Mouse (Mus musculus): Measurements from ENCODE around the gene Hspbp1. TPM values are rescaled to one million over a fixed set of nuclear protein-coding genes. Genes with fewer than 3 reads are reported as not detected.

Hspbp1 gene
- polyA plus RNA-seq (2015; fragmentation: Nextera tagmentation; extraction: Ambion mirVana): 169 and 181 TPM in 2 replicates

DNA sequence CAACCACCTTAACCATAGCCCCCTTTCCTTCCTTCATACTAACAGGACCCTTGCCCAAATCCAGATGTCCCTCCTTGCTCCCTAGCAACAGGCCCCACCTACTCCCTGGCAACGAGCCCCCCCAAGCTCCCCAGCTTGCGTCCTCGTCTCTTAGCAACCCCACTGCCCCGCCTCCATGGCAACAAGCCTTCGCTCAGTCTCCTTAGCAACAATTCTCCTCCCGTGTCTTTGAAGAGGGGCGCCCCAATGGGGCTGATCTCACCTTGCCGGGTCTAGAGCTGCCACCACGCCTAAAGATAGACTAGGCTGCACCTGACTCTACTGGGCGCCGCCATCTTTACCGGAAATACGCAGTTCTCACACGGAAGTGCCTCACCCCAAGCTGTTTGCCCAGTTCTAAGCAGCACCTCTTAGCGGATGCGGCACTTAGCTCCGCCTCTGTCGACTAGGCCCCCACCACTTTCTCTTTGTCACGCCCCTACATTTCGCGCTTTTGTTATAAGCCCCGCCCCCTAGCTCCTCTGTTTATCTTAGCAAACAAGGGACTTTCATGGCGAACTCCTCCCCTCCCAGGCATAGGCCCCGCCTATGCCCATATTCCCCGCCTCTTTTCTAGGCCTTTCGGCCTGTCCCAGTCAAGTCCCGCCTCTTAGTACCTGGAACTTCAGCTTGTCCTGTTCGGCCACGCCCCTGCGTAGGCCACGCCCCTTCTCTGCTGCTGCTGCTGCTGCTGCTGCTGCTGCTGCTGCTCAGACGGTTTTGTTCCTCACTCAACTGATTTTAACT, at the start of gene Hspbp1:
Gene Hspbp1, minus strand, starts transcription at position 437 of the 786 bp plus-strand sequence.
- H3K27ac ChIP-seq (ENCODE audit: low read length): peak within 1 kb of the TSS; percentile 81
- H3K9me3 ChIP-seq (replicated peaks; ENCODE audit: control insufficient read depth, low read length, poor library complexity, severe bottlenecking): no peaks in the 10 kb centered on the region
- no peaks in the 10 kb centered on the region for H3K27me3 ChIP-seq (ENCODE audit: control insufficient read depth, insufficient read depth, low read depth, low read length)
- peaks cover 14% of the 10 kb centered on the region for H3K36me3 ChIP-seq (ENCODE audit: control insufficient read depth, insufficient read depth, low read length)
- peak within 1 kb of the TSS; percentile 58 for H3K9ac ChIP-seq (ENCODE audit: low read depth, low read length)
- ATAC-seq: peak; percentile 98
- under 1% methylated on average over 32 of the region's 32 CpGs for WGBS
- H3K4me3 ChIP-seq (ENCODE audit: low read depth, low read length): peak within 1 kb of the TSS; percentile 52
- H3K4me2 ChIP-seq (ENCODE audit: low read length): peak within 1 kb of the TSS; percentile 92
- H3K4me1 ChIP-seq (ENCODE audit: control insufficient read depth, insufficient read depth, low read length): peaks cover 11% of the 10 kb centered on the region

DNA sequence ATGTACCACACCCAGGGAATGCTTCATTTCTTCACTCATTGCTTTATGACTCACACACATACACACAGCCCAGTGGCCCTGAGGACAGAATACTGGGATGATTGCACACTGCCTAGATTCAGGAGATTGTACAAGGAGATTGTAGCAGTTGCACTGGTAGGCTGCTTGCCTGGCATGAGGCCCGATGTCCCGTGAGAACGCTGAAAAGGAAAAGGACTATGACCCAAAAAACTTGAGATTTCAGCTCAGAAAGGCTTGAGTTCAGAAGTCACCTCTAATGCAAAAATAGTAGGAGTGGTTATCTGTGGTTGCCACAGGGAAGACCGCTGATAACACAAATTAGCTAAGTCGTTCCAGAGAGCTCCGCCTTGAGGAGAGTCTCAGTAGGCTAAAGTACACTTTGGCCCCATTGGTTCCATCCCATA, 48.1 kb upstream of the Hspbp1 start:
- ATAC-seq: no peak

DNA sequence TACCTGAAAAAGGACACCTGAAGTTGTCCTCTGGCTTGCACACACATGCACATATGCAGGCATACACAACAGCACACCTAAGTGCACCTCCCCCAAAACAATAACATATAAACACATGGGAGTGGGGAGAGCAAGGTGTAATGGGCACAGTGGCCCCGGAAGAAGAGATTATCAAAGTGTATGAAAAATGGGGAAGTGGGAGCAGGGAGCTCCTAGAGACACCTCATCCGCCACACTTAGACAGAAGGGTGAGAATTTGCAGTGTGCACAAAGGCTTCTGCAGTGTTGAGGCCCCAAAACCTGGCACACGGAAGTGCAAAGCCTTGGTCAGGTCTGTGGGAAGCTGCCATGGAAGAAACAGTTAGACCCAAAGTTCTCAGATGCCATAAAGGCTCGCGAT, 46.2 kb upstream of the Hspbp1 start:
- Histone ChIP-seq H3K9me3 (replicated peaks; ENCODE audit: control insufficient read depth, low read length, poor library complexity, severe bottlenecking) (no peaks in the 10 kb centered on the region), H3K27me3 (ENCODE audit: control insufficient read depth, insufficient read depth, low read depth, low read length) (no peaks in the 10 kb centered on the region), H3K4me2 (ENCODE audit: low read length) (no peak overlapping the region), H3K27ac (ENCODE audit: low read length) (no peak overlapping the region), H3K9ac (ENCODE audit: low read depth, low read length) (no peak overlapping the region), H3K4me1 (ENCODE audit: control insufficient read depth, insufficient read depth, low read length) (no peaks in the 10 kb centered on the region), H3K4me3 (ENCODE audit: low read depth, low read length) (no peak overlapping the region), H3K36me3 (ENCODE audit: control insufficient read depth, insufficient read depth, low read length) (no peaks in the 10 kb centered on the region)
- 85% methylated on average over 5 of the region's 5 CpGs for WGBS
- no peak for ATAC-seq

More for the DNA sequence above, 48.1 kb upstream of the Hspbp1 start:
- no peaks in the 10 kb centered on the region for H3K4me1 ChIP-seq (ENCODE audit: control insufficient read depth, insufficient read depth, low read length)
- H3K9me3 ChIP-seq (replicated peaks; ENCODE audit: control insufficient read depth, low read length, poor library complexity, severe bottlenecking): no peaks in the 10 kb centered on the region
- no peak overlapping the region for H3K4me3 ChIP-seq (ENCODE audit: low read depth, low read length)
- H3K4me2 ChIP-seq (ENCODE audit: low read length): no peak overlapping the region
- WGBS: 74% methylated on average over 6 of the region's 6 CpGs
- no peak overlapping the region for H3K27ac ChIP-seq (ENCODE audit: low read length)
- no peaks in the 10 kb centered on the region for H3K27me3 ChIP-seq (ENCODE audit: control insufficient read depth, insufficient read depth, low read depth, low read length)
- no peak overlapping the region for H3K9ac ChIP-seq (ENCODE audit: low read depth, low read length)
- H3K36me3 ChIP-seq (ENCODE audit: control insufficient read depth, insufficient read depth, low read length): no peaks in the 10 kb centered on the region

DNA sequence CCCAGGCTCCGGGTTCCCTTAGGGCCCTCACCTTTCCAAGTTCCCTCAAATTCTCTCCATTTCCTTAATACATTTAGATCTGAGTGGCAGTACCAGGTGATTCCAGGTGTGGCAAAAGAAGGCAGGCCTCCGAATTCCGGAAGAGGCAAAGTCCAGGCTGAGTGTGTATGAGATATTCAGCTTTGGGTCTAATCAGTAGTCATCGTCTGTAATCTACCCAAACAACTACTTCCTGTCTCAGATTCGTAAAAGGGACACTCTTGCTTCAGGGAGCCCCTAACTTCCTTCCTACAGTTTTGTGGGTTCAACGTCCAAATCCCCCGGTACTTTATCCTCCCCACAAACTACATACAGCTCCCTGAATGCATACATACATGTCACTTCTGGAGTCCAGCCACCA, 40.3 kb upstream of the Hspbp1 start, which contains the start of gene Tmem150b:
Gene Tmem150b, minus strand, starts transcription at position 81 of the 400 bp plus-strand sequence.
- ATAC-seq: no peak
- no peak within 1 kb of the TSS for H3K4me2 ChIP-seq (ENCODE audit: low read length)
- no peak within 1 kb of the TSS for H3K4me3 ChIP-seq (ENCODE audit: low read depth, low read length)
- H3K9me3 ChIP-seq (replicated peaks; ENCODE audit: control insufficient read depth, low read length, poor library complexity, severe bottlenecking): no peaks in the 10 kb centered on the region
- no peaks in the 10 kb centered on the region for H3K36me3 ChIP-seq (ENCODE audit: control insufficient read depth, insufficient read depth, low read length)
- 83% methylated on average over 7 of the region's 7 CpGs for WGBS
- H3K27me3 ChIP-seq (ENCODE audit: control insufficient read depth, insufficient read depth, low read depth, low read length): no peaks in the 10 kb centered on the region
- no peak within 1 kb of the TSS for H3K27ac ChIP-seq (ENCODE audit: low read length)
- no peak within 1 kb of the TSS for H3K9ac ChIP-seq (ENCODE audit: low read depth, low read length)
- H3K4me1 ChIP-seq (ENCODE audit: control insufficient read depth, insufficient read depth, low read length): no peaks in the 10 kb centered on the region

DNA sequence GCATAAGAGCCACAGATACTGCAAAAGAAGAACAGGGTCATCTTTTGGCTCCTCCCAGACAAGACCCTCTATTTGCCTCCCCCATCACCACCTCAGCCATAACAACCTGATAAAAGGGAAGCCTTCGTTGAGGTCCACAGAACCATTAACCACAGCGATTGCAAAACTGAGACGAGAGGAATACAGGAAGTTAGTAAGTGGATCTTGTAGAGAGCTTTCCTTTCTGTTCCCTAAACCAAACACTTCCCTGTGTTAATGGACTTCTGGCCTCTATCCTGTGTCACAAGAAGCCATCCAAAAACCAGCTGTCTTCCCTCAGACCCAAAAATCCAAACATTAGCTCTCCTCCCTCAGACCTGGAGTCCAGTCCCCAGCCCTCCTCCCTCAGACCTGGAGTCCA, 39.5 kb upstream of the Hspbp1 start:
- Histone ChIP-seq H3K27ac (ENCODE audit: low read length) (no peak overlapping the region), H3K9ac (ENCODE audit: low read depth, low read length) (no peak overlapping the region), H3K36me3 (ENCODE audit: control insufficient read depth, insufficient read depth, low read length) (no peaks in the 10 kb centered on the region), H3K4me1 (ENCODE audit: control insufficient read depth, insufficient read depth, low read length) (no peaks in the 10 kb centered on the region), H3K4me3 (ENCODE audit: low read depth, low read length) (no peak overlapping the region), H3K27me3 (ENCODE audit: control insufficient read depth, insufficient read depth, low read depth, low read length) (no peaks in the 10 kb centered on the region), H3K4me2 (ENCODE audit: low read length) (no peak overlapping the region), H3K9me3 (replicated peaks; ENCODE audit: control insufficient read depth, low read length, poor library complexity, severe bottlenecking) (no peaks in the 10 kb centered on the region)
- WGBS: 85% methylated on average over 3 of the region's 3 CpGs
- ATAC-seq: no peak

DNA sequence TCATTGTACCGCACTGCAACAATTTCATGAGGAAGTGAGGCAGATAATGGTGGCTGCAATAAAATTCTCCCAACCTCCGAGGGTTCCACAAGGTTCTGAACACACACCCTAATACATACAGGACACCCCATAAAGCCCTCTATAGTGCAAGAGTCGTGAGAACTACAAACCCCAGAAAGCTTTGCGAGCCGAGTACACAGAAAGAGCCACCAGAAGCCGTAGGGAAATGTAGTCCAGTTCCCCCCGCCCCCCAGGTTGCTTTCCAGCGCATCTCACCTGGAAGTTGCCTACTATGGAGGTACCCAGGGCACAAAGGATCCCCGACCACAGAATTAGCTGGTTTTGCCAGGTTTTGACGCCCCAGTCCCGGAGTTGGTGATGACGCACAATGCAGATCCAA, 38.6 kb upstream of the Hspbp1 start:
- Histone ChIP-seq H3K27me3 (ENCODE audit: control insufficient read depth, insufficient read depth, low read depth, low read length) (no peaks in the 10 kb centered on the region), H3K9ac (ENCODE audit: low read depth, low read length) (no peak overlapping the region), H3K27ac (ENCODE audit: low read length) (no peak overlapping the region), H3K4me2 (ENCODE audit: low read length) (peak overlapping the region; percentile 65), H3K9me3 (replicated peaks; ENCODE audit: control insufficient read depth, low read length, poor library complexity, severe bottlenecking) (no peaks in the 10 kb centered on the region), H3K36me3 (ENCODE audit: control insufficient read depth, insufficient read depth, low read length) (no peaks in the 10 kb centered on the region), H3K4me3 (ENCODE audit: low read depth, low read length) (peak overlapping the region; percentile 32), H3K4me1 (ENCODE audit: control insufficient read depth, insufficient read depth, low read length) (no peaks in the 10 kb centered on the region)
- ATAC-seq: peak; percentile 81
- 38% methylated on average over 12 of the region's 12 CpGs for WGBS

DNA sequence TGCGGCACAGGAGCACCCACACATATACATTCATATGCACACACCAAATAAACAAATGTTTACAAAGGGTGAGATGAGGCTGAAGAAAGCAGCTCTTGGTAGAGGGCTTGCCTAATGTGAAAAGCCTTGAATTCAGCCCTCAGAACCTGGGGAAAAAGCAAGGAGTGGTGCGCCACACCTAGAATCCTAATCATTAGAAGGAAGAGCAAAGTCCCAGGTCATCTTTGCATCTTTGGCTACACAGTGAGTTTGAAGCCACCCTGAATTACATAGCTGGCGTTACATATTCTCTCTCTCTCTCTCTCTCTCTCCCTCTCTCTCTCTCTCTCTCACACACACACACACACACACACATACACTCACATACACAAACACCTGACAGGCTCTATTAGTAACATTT, 34.4 kb upstream of the Hspbp1 start:
- H3K9ac ChIP-seq (ENCODE audit: low read depth, low read length): no peak overlapping the region
- 96% methylated on average over 3 of the region's 3 CpGs for WGBS
- no peaks in the 10 kb centered on the region for H3K27me3 ChIP-seq (ENCODE audit: control insufficient read depth, insufficient read depth, low read depth, low read length)
- H3K27ac ChIP-seq (ENCODE audit: low read length): no peak overlapping the region
- H3K4me1 ChIP-seq (ENCODE audit: control insufficient read depth, insufficient read depth, low read length): no peaks in the 10 kb centered on the region
- H3K4me2 ChIP-seq (ENCODE audit: low read length): no peak overlapping the region
- H3K4me3 ChIP-seq (ENCODE audit: low read depth, low read length): no peak overlapping the region
- H3K36me3 ChIP-seq (ENCODE audit: control insufficient read depth, insufficient read depth, low read length): peaks cover 17% of the 10 kb centered on the region
- no peaks in the 10 kb centered on the region for H3K9me3 ChIP-seq (replicated peaks; ENCODE audit: control insufficient read depth, low read length, poor library complexity, severe bottlenecking)
- no peak for ATAC-seq

DNA sequence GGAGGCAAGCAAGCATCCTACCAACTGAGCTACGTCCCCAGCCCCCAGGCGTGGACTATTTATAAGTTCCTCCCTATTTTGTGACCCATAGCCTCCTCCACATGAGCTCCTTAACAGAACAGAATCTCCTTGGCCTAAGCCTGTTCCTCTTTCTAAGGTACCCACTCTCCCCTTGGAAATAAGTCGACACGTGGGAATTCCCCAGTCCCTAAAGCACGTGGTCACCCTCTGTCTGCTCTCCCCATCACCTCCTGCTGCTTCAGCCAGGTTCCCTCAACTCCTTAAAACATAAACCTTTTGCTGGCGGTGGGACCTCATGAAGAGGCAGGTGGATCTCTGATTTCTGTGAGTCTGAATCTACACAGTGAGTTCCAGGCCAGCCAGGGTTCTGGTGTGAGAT, 32.1 kb upstream of the Hspbp1 start:
- Histone ChIP-seq H3K9me3 (replicated peaks; ENCODE audit: control insufficient read depth, low read length, poor library complexity, severe bottlenecking) (no peaks in the 10 kb centered on the region), H3K27me3 (ENCODE audit: control insufficient read depth, insufficient read depth, low read depth, low read length) (no peaks in the 10 kb centered on the region), H3K4me3 (ENCODE audit: low read depth, low read length) (no peak overlapping the region), H3K36me3 (ENCODE audit: control insufficient read depth, insufficient read depth, low read length) (peaks cover 36% of the 10 kb centered on the region), H3K9ac (ENCODE audit: low read depth, low read length) (no peak overlapping the region), H3K4me1 (ENCODE audit: control insufficient read depth, insufficient read depth, low read length) (no peaks in the 10 kb centered on the region), H3K4me2 (ENCODE audit: low read length) (no peak overlapping the region), H3K27ac (ENCODE audit: low read length) (no peak overlapping the region)
- WGBS: 82% methylated on average over 6 of the region's 6 CpGs
- ATAC-seq: no peak

DNA sequence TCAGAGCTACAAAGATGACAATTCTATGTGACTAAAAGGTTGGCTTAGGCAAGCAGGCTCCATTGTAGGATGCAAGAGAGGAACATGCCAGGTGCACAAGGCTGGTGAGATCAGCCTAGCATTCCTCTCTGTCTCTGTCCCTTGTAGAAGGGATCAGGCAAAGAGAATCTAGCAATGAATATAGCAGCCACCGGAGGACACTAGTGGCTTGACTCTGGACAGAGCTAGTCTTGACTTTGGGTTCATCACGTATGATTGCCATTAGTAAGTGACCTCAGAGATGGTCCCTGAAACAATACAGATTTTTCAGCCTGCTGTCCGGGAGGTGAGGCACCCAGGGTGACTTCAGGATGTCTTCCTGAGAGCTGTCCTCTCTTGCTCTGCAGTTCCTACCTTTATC, 27.7 kb upstream of the Hspbp1 start:
- H3K36me3 ChIP-seq (ENCODE audit: control insufficient read depth, insufficient read depth, low read length): peaks cover 63% of the 10 kb centered on the region
- no peak overlapping the region for H3K4me2 ChIP-seq (ENCODE audit: low read length)
- H3K27ac ChIP-seq (ENCODE audit: low read length): no peak overlapping the region
- H3K27me3 ChIP-seq (ENCODE audit: control insufficient read depth, insufficient read depth, low read depth, low read length): no peaks in the 10 kb centered on the region
- no peaks in the 10 kb centered on the region for H3K9me3 ChIP-seq (replicated peaks; ENCODE audit: control insufficient read depth, low read length, poor library complexity, severe bottlenecking)
- no peak overlapping the region for H3K9ac ChIP-seq (ENCODE audit: low read depth, low read length)
- no peaks in the 10 kb centered on the region for H3K4me1 ChIP-seq (ENCODE audit: control insufficient read depth, insufficient read depth, low read length)
- ATAC-seq: no peak
- H3K4me3 ChIP-seq (ENCODE audit: low read depth, low read length): no peak overlapping the region
- WGBS: 89% methylated on average over 3 of the region's 3 CpGs

Measured in midbrain, embryonic 16.5 days (tissue).